Mouse (Mus musculus) cerebellum, adult 11-12 months (tissue): ENCODE measurements at regions not wholly inside any gene's neighbourhood (a gene's known extent, or its start where the extent isn't known, plus 50 kb on each side); places are given as distances from the start of the nearest gene placed in this dataset.
"Not testable (repeated sequence)": the region's sequence is repeated elsewhere in the genome, so short reads cannot be mapped to it uniquely, and the experiment has no call there.

Experiments
- DNase-seq: peaks from one replicate; pipeline ENCODE4 v3.0.0; 2022

GRCm38 (mm10) chr12:92883091-92883490 is 1034.1 kb upstream of the Sel1l start:
- DNase-seq = not testable (repeated sequence)

DNA sequence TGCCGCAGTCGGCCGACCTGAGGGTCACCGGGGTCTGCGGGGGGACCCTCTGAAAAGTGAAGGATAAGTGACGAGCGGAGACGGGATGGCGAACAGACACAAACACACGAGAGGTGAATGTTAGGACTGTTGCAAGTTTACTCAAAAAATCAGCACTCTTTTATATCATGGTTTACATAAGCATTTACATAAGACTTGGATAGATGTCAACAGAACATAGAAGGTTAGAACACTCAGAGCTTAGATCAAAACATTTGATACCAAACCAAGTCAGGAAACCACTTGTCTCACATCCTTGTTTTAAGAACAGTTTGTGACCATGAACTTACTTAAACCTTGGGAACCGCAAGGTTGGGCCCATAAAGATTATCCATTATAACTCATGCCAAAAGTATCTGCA is 1033.6 kb upstream of the Sel1l start:
- DNase-seq = not testable (repeated sequence)

GRCm38 (mm10) chr12:92873602-92874001 is 1024.6 kb upstream of the Sel1l start:
- DNase-seq = no peak

DNA sequence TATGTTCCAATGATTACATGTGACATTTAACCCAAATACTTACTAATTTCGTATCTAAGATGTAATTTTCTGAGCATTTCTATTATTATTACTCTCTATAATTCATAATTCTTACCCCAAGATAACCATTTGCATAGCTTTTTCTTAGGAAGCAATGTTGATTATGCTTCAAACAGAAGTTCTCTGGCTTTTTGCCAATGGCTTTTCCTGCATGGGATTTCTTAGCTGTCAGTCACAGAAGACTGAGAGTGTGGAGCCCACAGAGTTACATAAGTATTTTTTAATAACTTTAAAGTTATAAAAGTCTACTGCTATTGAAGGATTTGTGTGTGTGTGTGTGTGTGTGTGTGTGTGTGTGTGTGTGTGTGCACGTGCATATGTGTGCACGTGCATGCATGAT is 1020.4 kb upstream of the Sel1l start:
- DNase-seq = no peak

GRCm38 (mm10) chr12:92823090-92823786 is 974.3 kb upstream of the Sel1l start:
- DNase-seq = no peak

GRCm38 (mm10) chr12:92818610-92819009 is 969.7 kb upstream of the Sel1l start:
- DNase-seq = no peak

DNA sequence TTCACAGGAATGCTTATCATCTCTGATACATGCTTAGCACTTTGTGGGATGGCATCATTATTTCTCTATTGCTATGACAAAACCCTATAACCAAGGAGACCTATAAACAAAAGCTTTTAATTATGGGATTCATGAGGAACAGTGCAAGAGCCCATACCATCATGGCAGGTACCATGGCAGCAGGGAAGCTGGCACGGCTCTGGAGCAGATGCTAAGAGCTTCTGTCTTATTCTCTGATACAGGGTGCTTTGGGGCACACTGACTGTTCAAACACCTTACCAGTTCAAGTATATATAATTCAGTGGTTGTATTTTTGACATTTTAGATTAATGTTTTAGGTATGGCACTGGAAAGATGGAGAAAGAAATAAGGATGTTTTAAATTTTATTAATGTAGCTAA is 952.2 kb upstream of the Sel1l start:
- peak; percentile 59 for DNase-seq

GRCm38 (mm10) chr12:92783362-92783761 is 934.4 kb upstream of the Sel1l start:
- DNase-seq = no peak

GRCm38 (mm10) chr12:92779695-92780292 is 930.8 kb upstream of the Sel1l start:
- DNase-seq = no peak

GRCm38 (mm10) chr12:92775668-92776067 is 926.7 kb upstream of the Sel1l start:
- DNase-seq = no peak

GRCm38 (mm10) chr12:92748576-92748975 is 899.6 kb upstream of the Sel1l start:
- DNase-seq = no peak

DNA sequence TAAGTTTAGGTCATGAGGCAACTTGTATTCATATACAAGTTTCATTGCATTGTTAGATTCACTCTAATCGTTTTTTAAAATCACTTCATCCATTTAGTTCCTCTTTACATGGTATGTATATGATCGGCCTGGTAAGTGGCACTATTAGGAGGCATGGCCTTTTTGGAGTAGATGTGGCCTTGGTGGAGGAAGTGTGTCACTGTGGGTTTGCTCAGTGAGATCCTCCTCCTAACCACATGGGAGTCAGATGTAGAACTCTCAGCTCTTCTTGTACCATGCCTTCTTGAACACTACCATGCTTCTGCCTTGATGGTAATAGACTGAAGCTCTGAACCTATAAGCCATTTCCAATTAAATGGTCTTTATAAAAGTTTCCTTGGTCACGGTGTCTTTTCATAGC is 891.9 kb upstream of the Sel1l start:
- no peak for DNase-seq

- DNase-seq = no peak
These were observed 890.2 kb upstream of the Sel1l start for GRCm38 (mm10) chr12:92739196-92739595.

GRCm38 (mm10) chr12:92737623-92738370 is 888.8 kb upstream of the Sel1l start:
- DNase-seq = peak; percentile 95

DNA sequence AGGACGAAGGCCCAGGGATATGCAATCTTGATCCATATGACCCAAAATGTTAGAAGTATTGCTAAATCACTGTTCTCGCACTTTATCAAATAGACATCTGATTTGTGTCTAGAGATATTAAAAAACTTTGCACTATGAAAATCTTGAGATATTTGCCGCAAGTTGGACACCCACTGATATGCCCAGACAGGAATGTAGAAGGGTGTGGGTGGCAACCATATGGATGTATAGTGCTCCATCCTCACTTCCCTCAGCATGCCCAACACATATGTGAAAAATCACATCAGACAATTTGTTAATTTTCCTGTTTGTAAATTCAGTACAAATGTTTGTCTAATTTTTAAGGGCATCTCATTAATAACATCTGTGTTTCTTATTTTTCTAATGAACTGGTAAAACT is 874.1 kb upstream of the Sel1l start:
- DNase-seq = no peak

DNA sequence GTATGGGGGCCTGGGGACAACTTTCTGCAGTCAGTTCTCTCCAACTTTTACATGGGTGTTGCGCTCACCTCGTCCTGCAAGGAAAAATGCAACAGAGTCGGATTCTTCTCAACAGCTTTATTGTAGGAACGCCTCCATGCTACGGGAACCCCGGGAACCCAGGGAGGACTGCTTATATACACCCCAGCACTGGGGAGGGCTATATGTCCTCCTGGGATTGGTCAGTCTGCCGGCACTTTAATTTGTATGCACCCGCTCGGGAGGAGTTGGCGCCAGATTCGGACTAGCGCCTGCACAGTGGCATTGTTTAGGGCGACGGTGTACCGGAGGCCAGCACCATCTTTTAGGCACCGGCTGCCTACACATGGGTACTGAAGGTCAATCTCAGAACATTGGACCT is 864.5 kb upstream of the Sel1l start:
- DNase-seq = no peak

DNA sequence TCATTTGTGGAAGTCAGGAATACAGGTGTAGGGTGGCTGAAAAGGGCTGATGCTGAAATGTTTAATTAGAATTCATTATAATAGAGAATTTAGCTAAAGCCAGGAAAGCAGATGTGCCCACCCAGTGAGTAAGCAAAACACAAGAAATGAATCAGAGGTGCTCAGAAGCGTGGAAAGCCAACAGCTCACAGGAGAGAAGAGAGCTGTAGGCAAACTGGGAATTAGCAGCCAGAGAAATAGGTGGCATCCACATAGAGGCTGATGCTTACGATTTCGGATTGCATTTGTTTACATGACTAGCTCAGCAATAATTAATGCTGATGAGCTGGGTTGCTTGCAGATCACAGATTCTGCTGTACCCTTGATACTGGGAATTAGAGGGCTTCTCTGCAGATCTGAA is 859.5 kb upstream of the Sel1l start:
- no peak for DNase-seq

- DNase-seq = no peak
These were observed 854.8 kb upstream of the Sel1l start for GRCm38 (mm10) chr12:92703731-92704130.

DNA sequence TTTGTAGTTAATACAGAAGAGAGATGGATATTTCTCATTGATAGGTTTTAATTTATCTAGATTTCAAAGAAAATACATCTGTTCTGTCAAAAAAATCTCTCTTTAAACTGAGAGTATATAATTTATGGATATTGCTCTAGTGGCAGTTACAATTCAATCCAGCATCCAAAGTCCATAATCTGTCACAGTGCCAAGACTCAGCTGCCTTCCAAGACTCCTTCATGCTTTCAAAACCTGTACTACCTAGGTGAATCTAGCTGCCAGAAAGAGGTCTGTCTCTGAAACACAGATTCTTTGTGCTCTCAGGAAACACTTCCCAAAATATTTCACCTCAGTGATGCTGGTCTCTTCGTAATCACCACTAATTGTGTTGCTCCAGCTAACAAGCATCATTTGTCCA is 844.0 kb upstream of the Sel1l start:
- DNase-seq = no peak

DNA sequence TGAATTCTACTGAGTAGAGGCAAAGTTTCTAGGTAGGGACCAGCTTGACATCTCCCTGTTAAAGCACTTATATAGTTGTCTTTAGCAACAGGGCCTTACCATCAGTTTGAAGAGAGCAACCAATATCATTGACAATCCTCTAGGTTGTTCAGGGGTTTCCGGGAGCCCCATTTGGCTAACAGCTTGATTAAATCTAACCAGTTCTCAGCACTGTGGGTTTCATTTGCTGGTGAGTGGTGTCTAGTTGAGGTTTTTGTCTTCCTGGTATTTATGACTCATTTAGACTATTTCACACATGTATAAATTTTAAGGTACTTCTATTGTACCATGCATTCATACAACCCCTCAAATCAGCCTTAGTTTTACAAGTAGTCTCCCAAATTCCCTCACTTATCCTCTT is 823.4 kb upstream of the Sel1l start:
- DNase-seq = no peak

GRCm38 (mm10) chr12:92646634-92647033 is 797.7 kb upstream of the Sel1l start:
- DNase-seq = no peak

- DNase-seq = no peak
These were observed 796.2 kb upstream of the Sel1l start for GRCm38 (mm10) chr12:92645006-92645624.

GRCm38 (mm10) chr12:92619120-92619519 is 770.2 kb upstream of the Sel1l start:
- no peak for DNase-seq

DNA sequence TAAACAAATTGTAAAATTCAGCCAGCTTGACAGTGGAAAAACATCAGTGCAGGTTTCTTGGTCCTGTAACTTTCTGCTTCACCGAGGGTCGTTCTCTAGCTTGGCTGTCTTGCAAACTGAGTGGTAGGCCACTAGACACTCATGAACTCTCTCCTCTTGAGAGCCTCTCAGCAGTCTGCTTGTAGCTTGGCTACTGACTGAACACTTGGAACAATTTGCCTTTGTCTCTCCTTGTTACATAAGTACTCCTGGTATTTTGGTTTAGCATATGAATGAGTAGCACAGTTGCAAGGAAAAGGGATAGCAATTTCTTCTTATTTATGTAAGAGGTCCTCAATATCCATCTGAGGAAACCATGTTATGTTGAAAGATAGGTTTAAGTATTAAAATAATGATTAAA is 769.6 kb upstream of the Sel1l start:
- no peak for DNase-seq
